Mouse (Mus musculus): ENCODE measurements around the gene Nck1.

DNA sequence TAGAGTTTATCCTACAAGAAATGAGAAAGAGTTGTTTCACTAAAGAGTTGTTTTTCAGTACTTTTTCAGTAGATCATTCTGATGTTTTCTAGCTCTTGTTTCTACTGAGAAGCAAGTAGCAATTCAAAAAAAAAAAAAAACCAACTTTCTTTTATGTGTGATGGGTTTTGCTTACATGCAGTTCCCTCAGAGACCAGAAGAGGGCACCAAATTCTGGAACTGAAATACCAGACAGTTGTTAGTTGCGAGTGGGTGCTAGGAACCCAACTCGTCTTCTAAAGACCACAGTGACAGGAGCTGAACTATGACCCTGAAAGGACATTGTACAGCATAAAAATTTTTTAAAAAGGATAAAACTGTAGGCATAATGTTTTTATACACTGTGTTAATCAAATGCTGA, 2.4 kb upstream of the Nck1 start:
- TF ChIP-seq USF1 (IDR thresholded peaks at IDR 0.05; ENCODE audit: low read depth, low read length) (no peak), USF2 (conservative IDR thresholded peaks at IDR 0.05; ENCODE audit: low read depth, low read length) (no peak), MEF2A (IDR thresholded peaks at IDR 0.05; ENCODE audit: borderline replicate concordance, low read depth, low read length) (no peak), CTCF (conservative IDR thresholded peaks at IDR 0.05 in 1 of 2, IDR thresholded peaks at IDR 0.05 in 1 of 2; ENCODE audit: low read depth in 2 of 2, low read length in 2 of 2) (peak; percentile 56 to 67), MYC (IDR thresholded peaks at IDR 0.05; ENCODE audit: low read depth, low read length) (no peak), MAX (IDR thresholded peaks at IDR 0.05; ENCODE audit: low read length) (no peak), SMC3 (IDR thresholded peaks at IDR 0.05; ENCODE audit: low read depth, low read length) (no peak)
